Mouse (Mus musculus): ENCODE measurements around the gene Gm28557. TPM values are rescaled to one million over a fixed set of nuclear protein-coding genes. Genes with fewer than 3 reads are reported as not detected.

The Gm28557 gene
- polyA plus RNA-seq, 1 experiment from 2014 or later = 3.2 TPM

DNA sequence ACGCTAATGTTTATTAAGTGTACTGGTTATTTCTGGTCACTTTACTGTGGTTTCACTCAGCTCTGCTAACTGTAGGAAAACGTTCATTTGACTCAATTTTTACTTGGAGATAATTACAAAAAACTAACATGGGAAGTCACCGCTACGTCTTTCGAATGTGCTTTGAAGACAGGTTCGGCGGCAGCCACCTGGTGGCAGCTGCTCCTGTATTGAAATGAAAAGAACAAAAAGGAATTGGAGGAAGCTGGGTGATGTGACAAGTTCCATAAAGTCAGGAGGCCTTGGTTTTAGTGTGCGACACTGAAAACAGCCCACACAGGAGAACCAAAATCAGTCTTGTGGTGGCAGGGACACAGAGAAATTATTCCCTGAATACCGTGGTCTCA, 410 bp upstream of the Gm28557 start:
- peak; percentile 75; the same call in 1 of the 2 replicates for ATAC-seq (replicated peaks; ENCODE audit: low FRiP score, low TSS enrichment, low read depth)

DNA sequence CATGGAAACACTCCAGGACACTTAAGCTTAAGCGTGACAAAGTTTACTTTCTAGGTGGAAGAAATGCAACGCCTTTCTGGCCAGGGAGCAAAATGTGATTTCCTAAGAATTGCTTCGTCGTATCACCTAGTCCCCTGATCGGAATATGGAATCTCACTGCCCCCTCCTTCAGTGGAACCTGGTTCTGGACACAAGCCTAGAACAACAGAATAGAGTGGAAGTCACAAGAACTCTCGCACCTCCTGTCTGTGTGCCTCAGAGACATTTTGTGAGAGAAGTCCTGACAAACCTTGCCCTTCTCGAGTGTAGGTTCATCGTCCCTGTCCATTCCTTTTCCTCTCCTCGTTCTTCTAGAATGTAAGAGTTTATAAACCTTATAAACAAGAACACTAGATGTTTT, 723 bp downstream of the Gm28557 start:
- ATAC-seq (replicated peaks; ENCODE audit: low FRiP score, low TSS enrichment, low read depth) (no peak), DNase-seq (ENCODE audit: low spot score) (no peak)
- Histone ChIP-seq H3K4me3 (ENCODE audit: low read depth, low read length) (peak overlapping the region; percentile 53), H3K27me3 (replicated peaks; ENCODE audit: control insufficient read depth, insufficient read depth, low read length) (no peaks in the 10 kb centered on the region), H3K4me2 (ENCODE audit: low read length) (peak overlapping the region; percentile 55), H3K4me1 (replicated peaks; ENCODE audit: control insufficient read depth, insufficient read depth, low read length) (peaks cover 5% of the 10 kb centered on the region; the same call in 1 of the 2 replicates), H3K9ac (ENCODE audit: low read length) (peak overlapping the region; percentile 55), H3K36me3 (ENCODE audit: control insufficient read depth, insufficient read depth, low read length) (0 out of 2 replicates have a peak, but pooled peaks cover 9% of the 10 kb centered on the region), H3K9me3 (ENCODE audit: control insufficient read depth, low read length) (0 out of 2 replicates have a peak, but pooled peaks cover 5% of the 10 kb centered on the region), H3K27ac (ENCODE audit: low read depth) (peak overlapping the region; percentile 82)
- 50% methylated on average over 9 of the region's 9 CpGs for WGBS

More for the DNA sequence above, 410 bp upstream of the Gm28557 start:
- H3K4me1 ChIP-seq (replicated peaks; ENCODE audit: control insufficient read depth, insufficient read depth, low read length) = peaks cover 5% of the 10 kb centered on the region; the same call in 1 of the 2 replicates
- 0 out of 2 replicates have a peak, but pooled peaks cover 5% of the 10 kb centered on the region for H3K9me3 ChIP-seq (ENCODE audit: control insufficient read depth, low read length)
- no peak overlapping the region for H3K27ac ChIP-seq (ENCODE audit: low read depth)
- 0 out of 2 replicates have a peak, but pooled peaks cover 9% of the 10 kb centered on the region for H3K36me3 ChIP-seq (ENCODE audit: control insufficient read depth, insufficient read depth, low read length)
- H3K9ac ChIP-seq (ENCODE audit: low read length) = peak overlapping the region; percentile 13; the same call in 1 of the 2 replicates
- WGBS = 6% methylated on average over 9 of the region's 9 CpGs
- peak overlapping the region; percentile 53 for H3K4me3 ChIP-seq (ENCODE audit: low read depth, low read length)
- no peaks in the 10 kb centered on the region for H3K27me3 ChIP-seq (replicated peaks; ENCODE audit: control insufficient read depth, insufficient read depth, low read length)
- H3K4me2 ChIP-seq (ENCODE audit: low read length) = peak overlapping the region; percentile 53
- DNase-seq (ENCODE audit: low spot score) = peak; percentile 68

GRCm38 (mm10) chr13:67097876-67098275, 10.5 kb downstream of the Gm28557 start, which contains the start of gene Zfp708:
Gene Zfp708, minus strand, starts transcription at chr13:67097976.
- H3K27ac ChIP-seq (ENCODE audit: low read depth) = no peak within 1 kb of the TSS
- no peaks in the 10 kb centered on the region for H3K4me1 ChIP-seq (replicated peaks; ENCODE audit: control insufficient read depth, insufficient read depth, low read length)
- 89% methylated on average over 10 of the region's 10 CpGs for WGBS
- H3K4me2 ChIP-seq (ENCODE audit: low read length) = no peak within 1 kb of the TSS
- no peaks in the 10 kb centered on the region for H3K27me3 ChIP-seq (replicated peaks; ENCODE audit: control insufficient read depth, insufficient read depth, low read length)
- H3K9me3 ChIP-seq (ENCODE audit: control insufficient read depth, low read length) = no peaks in the 10 kb centered on the region
- no peak for DNase-seq (ENCODE audit: low spot score)
- no peak within 1 kb of the TSS for H3K4me3 ChIP-seq (ENCODE audit: low read depth, low read length)
- H3K9ac ChIP-seq (ENCODE audit: low read length) = no peak within 1 kb of the TSS
- peaks cover 6% of the 10 kb centered on the region; the same call in 1 of the 2 replicates for H3K36me3 ChIP-seq (ENCODE audit: control insufficient read depth, insufficient read depth, low read length)
- no peak for ATAC-seq (replicated peaks; ENCODE audit: low FRiP score, low TSS enrichment, low read depth)

GRCm38 (mm10) chr13:67090154-67090553, 18.2 kb downstream of the Gm28557 start:
- WGBS = 76% methylated on average over 1 of the region's 1 CpGs
- no peaks in the 10 kb centered on the region for H3K9me3 ChIP-seq (ENCODE audit: control insufficient read depth, low read length)
- H3K9ac ChIP-seq (ENCODE audit: low read length) = no peak overlapping the region
- no peaks in the 10 kb centered on the region for H3K27me3 ChIP-seq (replicated peaks; ENCODE audit: control insufficient read depth, insufficient read depth, low read length)
- ATAC-seq (replicated peaks; ENCODE audit: low FRiP score, low TSS enrichment, low read depth) = no peak
- no peak overlapping the region for H3K27ac ChIP-seq (ENCODE audit: low read depth)
- no peaks in the 10 kb centered on the region for H3K4me1 ChIP-seq (replicated peaks; ENCODE audit: control insufficient read depth, insufficient read depth, low read length)
- DNase-seq (ENCODE audit: low spot score) = no peak
- 0 out of 2 replicates have a peak, but pooled peaks cover 5% of the 10 kb centered on the region for H3K36me3 ChIP-seq (ENCODE audit: control insufficient read depth, insufficient read depth, low read length)
- H3K4me3 ChIP-seq (ENCODE audit: low read depth, low read length) = no peak overlapping the region
- H3K4me2 ChIP-seq (ENCODE audit: low read length) = no peak overlapping the region

- 88% methylated on average over 1 of the region's 1 CpGs for WGBS
- H3K9ac ChIP-seq (ENCODE audit: low read length) = peak overlapping the region; percentile 65; the same call in 1 of the 2 replicates
Observed at GRCm38 (mm10) chr13:67081946-67082345, 26.5 kb downstream of the Gm28557 start.

GRCm38 (mm10) chr13:67081142-67081713, 27.2 kb downstream of the Gm28557 start:
- H3K4me1 ChIP-seq (replicated peaks; ENCODE audit: control insufficient read depth, insufficient read depth, low read length) = no peaks in the 10 kb centered on the region; the same call in 1 of the 2 replicates

More at GRCm38 (mm10) chr13:67081946-67082345, 26.5 kb downstream of the Gm28557 start:
- H3K9me3 ChIP-seq (ENCODE audit: control insufficient read depth, low read length) = no peaks in the 10 kb centered on the region
- H3K27me3 ChIP-seq (replicated peaks; ENCODE audit: control insufficient read depth, insufficient read depth, low read length) = no peaks in the 10 kb centered on the region
- H3K27ac ChIP-seq (ENCODE audit: low read depth) = peak overlapping the region; percentile 89; the same call in 1 of the 2 replicates
- H3K4me2 ChIP-seq (ENCODE audit: low read length) = peak overlapping the region; percentile 59
- DNase-seq (ENCODE audit: low spot score) (no peak), ATAC-seq (replicated peaks; ENCODE audit: low FRiP score, low TSS enrichment, low read depth) (no peak)
- peaks cover 6% of the 10 kb centered on the region; the same call in 1 of the 2 replicates for H3K36me3 ChIP-seq (ENCODE audit: control insufficient read depth, insufficient read depth, low read length)
- no peaks in the 10 kb centered on the region; the same call in 1 of the 2 replicates for H3K4me1 ChIP-seq (replicated peaks; ENCODE audit: control insufficient read depth, insufficient read depth, low read length)
- H3K4me3 ChIP-seq (ENCODE audit: low read depth, low read length) = peak overlapping the region; percentile 67

GRCm38 (mm10) chr13:67077244-67077643, 31.2 kb downstream of the Gm28557 start:
- WGBS = 100% methylated on average over 2 of the region's 2 CpGs
- DNase-seq (ENCODE audit: low spot score) (no peak), ATAC-seq (replicated peaks; ENCODE audit: low FRiP score, low TSS enrichment, low read depth) (no peak)
- Histone ChIP-seq H3K4me3 (ENCODE audit: low read depth, low read length) (no peak overlapping the region), H3K36me3 (ENCODE audit: control insufficient read depth, insufficient read depth, low read length) (peaks cover 26% of the 10 kb centered on the region), H3K27ac (ENCODE audit: low read depth) (no peak overlapping the region), H3K27me3 (replicated peaks; ENCODE audit: control insufficient read depth, insufficient read depth, low read length) (no peaks in the 10 kb centered on the region), H3K4me2 (ENCODE audit: low read length) (no peak overlapping the region), H3K9ac (ENCODE audit: low read length) (no peak overlapping the region), H3K4me1 (replicated peaks; ENCODE audit: control insufficient read depth, insufficient read depth, low read length) (no peaks in the 10 kb centered on the region; the same call in 1 of the 2 replicates), H3K9me3 (ENCODE audit: control insufficient read depth, low read length) (peaks cover 8% of the 10 kb centered on the region; the same call in 1 of the 2 replicates)

More at GRCm38 (mm10) chr13:67081142-67081713, 27.2 kb downstream of the Gm28557 start:
- Histone ChIP-seq H3K9ac (ENCODE audit: low read length) (peak overlapping the region; percentile 65), H3K36me3 (ENCODE audit: control insufficient read depth, insufficient read depth, low read length) (peaks cover 6% of the 10 kb centered on the region; the same call in 1 of the 2 replicates), H3K4me2 (ENCODE audit: low read length) (peak overlapping the region; percentile 59), H3K4me3 (ENCODE audit: low read depth, low read length) (peak overlapping the region; percentile 67), H3K27me3 (replicated peaks; ENCODE audit: control insufficient read depth, insufficient read depth, low read length) (no peaks in the 10 kb centered on the region), H3K27ac (ENCODE audit: low read depth) (peak overlapping the region; percentile 89), H3K9me3 (ENCODE audit: control insufficient read depth, low read length) (no peaks in the 10 kb centered on the region)
- peak; percentile 99 for ATAC-seq (replicated peaks; ENCODE audit: low FRiP score, low TSS enrichment, low read depth)
- peak; percentile 87 for DNase-seq (ENCODE audit: low spot score)
- under 1% methylated on average over 24 of the region's 24 CpGs for WGBS

- WGBS = 90% methylated on average over 2 of the region's 2 CpGs
Observed at GRCm38 (mm10) chr13:67072786-67073185, 35.6 kb downstream of the Gm28557 start.

More at GRCm38 (mm10) chr13:67072786-67073185, 35.6 kb downstream of the Gm28557 start:
- Histone ChIP-seq H3K36me3 (ENCODE audit: control insufficient read depth, insufficient read depth, low read length) (peaks cover 43% of the 10 kb centered on the region), H3K27me3 (replicated peaks; ENCODE audit: control insufficient read depth, insufficient read depth, low read length) (no peaks in the 10 kb centered on the region), H3K9me3 (ENCODE audit: control insufficient read depth, low read length) (peaks cover 26% of the 10 kb centered on the region), H3K9ac (ENCODE audit: low read length) (no peak overlapping the region), H3K4me2 (ENCODE audit: low read length) (no peak overlapping the region), H3K4me3 (ENCODE audit: low read depth, low read length) (no peak overlapping the region), H3K27ac (ENCODE audit: low read depth) (no peak overlapping the region), H3K4me1 (replicated peaks; ENCODE audit: control insufficient read depth, insufficient read depth, low read length) (no peaks in the 10 kb centered on the region)
- no peak for DNase-seq (ENCODE audit: low spot score)
- ATAC-seq (replicated peaks; ENCODE audit: low FRiP score, low TSS enrichment, low read depth) = no peak

Measured in intestine, embryonic 14.5 days (tissue).